Mouse (Mus musculus) fibroblast of lung, adult 2 months (primary cell): ENCODE data around the gene Smoc1.

Source experiments
- DNase-seq: peaks from one replicate; pipeline ENCODE4 v3.0.0-alpha.2; 2011; ENCODE audit warnings: low read depth

Gene Smoc1

GRCm38 (mm10) chr12:81225966-81226577 lies 199.5 kb downstream of the Smoc1 start:
- no peak for DNase-seq

GRCm38 (mm10) chr12:81226590-81226989 lies 200.0 kb downstream of the Smoc1 start:
- DNase-seq, result no peak

GRCm38 (mm10) chr12:81227767-81228460 lies 201.3 kb downstream of the Smoc1 start:
- no peak for DNase-seq

GRCm38 (mm10) chr12:81233746-81234380 lies 207.3 kb downstream of the Smoc1 start:
- DNase-seq, result no peak

GRCm38 (mm10) chr12:81235456-81236330 lies 209.1 kb downstream of the Smoc1 start:
- DNase-seq, result peak; percentile 0
